Mouse (Mus musculus): ENCODE results near the gene Impg1.

- no peak for TF ChIP-seq CTCF (IDR thresholded peaks at IDR 0.05)
- TF ChIP-seq EP300 (IDR thresholded peaks at IDR 0.05) = no peak
Measured at GRCm38 (mm10) chr9:80280724-80281123, 184.6 kb downstream of the Impg1 start.

All from lung, postnatal 0 days (tissue).